Mouse (Mus musculus) subcutaneous adipose tissue, adult 2 months (tissue): ENCODE results near the gene Pheta1. TPM values are rescaled to one million over a fixed set of nuclear protein-coding genes. Genes with fewer than 3 reads are reported as not detected.

ENCODE experiments used
- polyA plus RNA-seq: library from polyadenylated mRNA; depleted of rRNA; stranded (reverse); fragments of >200 nt; gene quantifications from 2 replicates; pipeline ENCODE4 v1.2.3, GENCODE M21; 2012; ENCODE audit warnings: low replicate concordance; rRNA removed

Pheta1 gene
- polyA plus RNA-seq: 10.6 and 22.8 TPM in 2 replicates

GRCm38 (mm10) chr5:121848743-121849142 lies at the start of gene Pheta1:
Gene Pheta1, plus strand, starts transcription at chr5:121848984.

GRCm38 (mm10) chr5:121837441-121838340 lies 11.1 kb upstream of the Pheta1 start, which contains the start of gene Sh2b3:
Gene Sh2b3, minus strand, starts transcription at chr5:121837646.

Other genes with a start within 250 kb of the Pheta1 start
- gene Acad12, start 230.0 kb upstream of the Pheta1 start, polyA plus RNA-seq: 14.6 and 40.9 TPM in 2 replicates
- 12.5 and 12.6 TPM in 2 replicates for gene Acad10, start 188.5 kb upstream of the Pheta1 start, polyA plus RNA-seq
- gene Brap, start 188.4 kb upstream of the Pheta1 start, polyA plus RNA-seq: 25.7 and 28.2 TPM in 2 replicates
- 97.5 and 137 TPM in 2 replicates for gene Atxn2, start 137.6 kb upstream of the Pheta1 start, polyA plus RNA-seq
- 34.1 and 35.1 TPM in 2 replicates for gene Sh2b3, start 11.3 kb upstream of the Pheta1 start, polyA plus RNA-seq
- 1.2 and 2.9 TPM in 2 replicates for gene Cux2, start 201.1 kb downstream of the Pheta1 start, polyA plus RNA-seq